Mouse (Mus musculus) heart, adult 9 months (tissue): Measurements from ENCODE around the gene Wars2.

Experiments used
- DNase-seq, 2 experiments: peaks; one replicate each; pipeline ENCODE4 v3.0.0; 2022; ENCODE audit warnings: low spot score in 2 of 2

Wars2 gene

DNA sequence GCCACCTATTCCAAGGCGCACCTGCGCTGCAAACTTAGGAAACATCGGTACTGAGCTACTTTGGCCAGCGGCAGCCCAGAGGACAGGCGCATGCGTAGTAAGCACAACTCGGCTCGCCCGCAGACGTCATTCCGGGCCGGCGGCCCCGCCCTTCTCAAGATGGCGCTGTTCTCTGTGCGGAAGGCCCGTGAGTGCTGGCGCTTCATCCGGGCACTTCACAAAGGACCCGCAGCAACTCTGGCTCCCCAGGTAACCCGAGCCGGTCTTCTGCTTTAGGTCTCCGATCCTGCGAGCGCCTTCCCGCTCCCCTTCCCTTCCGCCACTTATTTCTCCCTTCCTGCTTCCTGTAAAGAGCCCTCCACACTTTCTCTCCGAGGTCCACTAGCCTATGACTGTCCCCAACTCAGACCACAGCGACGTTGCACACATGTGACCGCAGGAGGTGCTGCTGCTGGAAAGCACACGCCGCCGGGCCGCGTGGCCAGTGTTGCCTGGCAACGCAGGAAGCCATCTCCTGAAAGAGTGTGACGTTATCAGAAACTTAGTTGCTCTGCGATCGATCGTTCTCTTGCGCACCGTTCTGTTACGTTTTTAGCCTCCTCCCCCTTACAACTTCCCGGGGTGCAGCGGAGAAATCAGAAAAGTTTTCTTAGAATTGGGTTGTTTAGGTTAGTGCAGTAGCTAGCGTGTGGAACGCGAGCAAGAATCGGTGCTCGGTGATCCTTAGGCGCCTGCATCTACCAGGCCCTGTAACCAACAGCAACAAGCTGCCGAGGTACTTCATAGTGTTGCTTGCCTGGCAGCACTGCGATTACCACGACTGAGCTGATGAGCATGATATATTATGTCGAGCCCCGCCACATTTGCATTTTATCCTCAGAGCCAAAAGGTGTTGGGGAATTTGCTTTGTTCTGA lies at the start of gene Wars2:
Gene Wars2, plus strand, starts transcription at position 129 of the 915 bp plus-strand sequence.
- peak; percentile 90 to 95 for DNase-seq

DNA sequence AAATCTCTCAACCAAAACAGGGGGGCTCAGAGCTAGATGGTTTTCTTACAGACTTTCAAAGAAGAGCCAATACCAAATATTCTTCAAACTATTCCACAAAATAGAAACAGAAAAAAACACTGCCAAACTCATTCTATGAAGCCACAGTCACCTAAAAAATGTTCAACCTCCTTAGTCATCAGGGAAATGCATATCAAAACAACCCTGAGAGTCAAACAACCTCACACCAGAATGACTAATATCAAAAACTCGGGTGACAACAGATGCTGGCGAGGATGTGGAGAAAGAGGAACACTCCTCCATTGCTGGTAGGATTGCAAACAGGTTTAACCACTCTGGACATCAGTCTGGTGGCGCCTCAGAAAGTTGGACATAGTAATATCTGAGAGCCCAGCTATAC lies 44.1 kb upstream of the Wars2 start:
- no peak for DNase-seq

DNA sequence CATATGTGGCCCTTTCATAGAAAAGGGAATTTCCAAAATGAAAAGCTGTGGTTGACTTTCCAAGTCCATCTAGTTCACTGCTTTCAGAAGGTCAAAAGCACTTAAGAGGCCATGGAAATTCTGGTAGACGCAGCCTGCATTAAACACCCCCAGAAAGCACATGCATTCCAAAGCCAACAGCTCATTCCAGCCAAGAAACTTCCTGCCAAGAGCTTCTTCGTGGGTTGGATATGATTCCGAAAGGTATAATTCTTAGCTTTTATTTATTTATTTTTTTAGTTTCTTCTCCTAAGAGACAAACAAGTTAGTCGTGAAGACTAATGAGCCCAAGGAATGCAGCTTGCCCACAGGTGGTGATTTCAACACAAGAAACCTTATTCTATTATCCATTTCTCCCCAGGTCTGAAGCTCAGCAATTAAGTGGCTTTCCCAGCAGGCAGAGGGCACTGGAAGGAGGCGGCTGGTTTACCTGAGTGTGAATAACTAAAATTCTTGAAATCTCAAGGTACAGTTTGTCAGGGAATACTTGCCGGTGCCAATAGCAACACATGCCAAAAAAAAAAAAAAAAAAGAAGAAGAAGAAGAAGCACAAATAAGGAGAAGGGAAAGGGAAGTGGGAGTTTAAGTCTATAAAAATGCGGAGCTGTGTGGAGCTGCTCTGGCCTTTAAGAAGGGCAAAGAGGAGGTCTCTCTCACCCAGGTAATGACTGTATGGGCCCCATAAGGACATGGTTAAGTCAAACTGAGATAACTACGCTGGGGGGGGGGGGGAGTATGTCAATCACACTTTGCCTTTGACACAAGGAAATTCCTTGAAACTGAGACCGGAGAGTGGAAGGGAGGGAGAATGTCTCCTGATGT lies 30.3 kb upstream of the Wars2 start:
- no peak for DNase-seq

- DNase-seq = no peak
Measured at GRCm38 (mm10) chr3:99111214-99111608, 29.7 kb upstream of the Wars2 start.

GRCm38 (mm10) chr3:99113266-99113837 lies 27.5 kb upstream of the Wars2 start:
- no peak for DNase-seq

- no peak for DNase-seq
Measured at GRCm38 (mm10) chr3:99120942-99121341, 19.9 kb upstream of the Wars2 start.

DNA sequence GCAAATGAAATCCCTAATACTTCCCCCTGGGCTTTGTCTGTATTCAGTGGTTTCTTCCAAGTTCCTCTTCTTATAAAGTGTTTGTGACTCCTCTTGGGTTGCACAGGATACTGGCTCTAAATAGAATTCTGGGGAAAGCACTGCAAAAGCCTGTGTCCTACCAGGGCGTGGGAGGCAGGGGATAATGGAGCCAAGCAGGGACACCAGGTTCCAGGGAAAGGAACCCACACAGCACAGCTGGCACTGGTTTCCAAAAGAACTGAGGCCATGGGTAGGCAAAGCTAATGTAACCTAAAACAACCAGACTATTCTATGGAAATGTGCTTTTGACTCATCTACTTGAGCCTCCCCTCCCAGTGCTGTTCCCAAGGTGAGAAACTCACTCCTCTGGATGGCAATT lies 10.3 kb upstream of the Wars2 start:
- no peak for DNase-seq

GRCm38 (mm10) chr3:99131973-99132372 lies 8.9 kb upstream of the Wars2 start:
- DNase-seq = no peak

DNA sequence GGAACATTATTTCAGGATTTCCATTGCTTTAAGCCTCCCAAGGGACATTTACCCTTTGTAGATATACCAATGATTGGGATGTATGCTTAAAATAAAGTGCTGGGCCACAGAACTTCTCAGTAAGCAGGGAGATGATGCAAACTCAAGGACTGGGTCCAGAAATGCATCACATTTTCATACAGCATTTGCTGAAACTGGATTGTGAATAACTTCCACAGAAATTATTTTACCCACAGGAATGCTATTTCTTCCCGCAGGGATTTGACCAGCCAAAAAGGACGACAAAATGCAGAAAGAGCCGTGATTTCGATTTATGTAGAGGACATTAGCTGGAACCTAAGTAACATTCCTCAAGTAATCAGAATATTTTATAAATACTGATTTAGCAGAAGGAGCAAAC lies 7.0 kb upstream of the Wars2 start:
- no peak for DNase-seq

DNA sequence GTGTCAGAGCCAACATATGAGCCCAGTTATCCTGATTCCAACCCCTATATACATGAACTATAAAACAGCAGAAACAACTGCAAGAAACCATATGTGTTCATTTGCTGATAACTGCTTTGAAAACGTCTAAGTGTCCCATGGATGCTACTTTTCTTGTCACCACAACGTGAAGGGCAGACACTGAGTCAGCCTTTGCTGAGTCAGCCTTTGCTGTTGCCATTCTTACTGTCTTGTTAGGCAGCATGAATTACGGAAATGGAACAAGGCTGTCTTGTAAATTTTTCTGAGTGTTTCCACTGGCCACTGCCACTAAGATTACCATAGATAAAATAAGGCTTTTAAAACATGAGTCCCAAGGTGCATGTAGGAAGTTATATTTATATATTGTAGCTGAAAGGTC lies 7.0 kb downstream of the Wars2 start:
- no peak for DNase-seq

DNA sequence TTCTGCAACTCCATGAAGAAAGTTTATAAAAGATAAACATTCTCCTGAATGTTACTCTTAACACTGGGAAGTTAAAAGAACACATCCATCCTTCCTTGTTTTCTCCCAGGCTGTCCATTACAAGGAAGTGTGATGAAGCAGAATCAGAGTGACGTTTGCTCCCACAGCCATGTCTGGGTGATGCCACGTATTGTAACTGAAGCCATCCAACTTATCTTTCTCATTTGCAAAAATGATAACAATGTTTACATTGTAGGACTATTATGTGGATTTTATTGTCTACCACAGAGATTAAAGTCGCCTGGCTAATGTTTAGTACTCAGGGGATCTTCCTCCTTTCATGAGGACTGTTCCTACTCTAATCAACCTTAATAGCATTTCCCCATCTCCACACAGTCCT lies 8.2 kb downstream of the Wars2 start:
- DNase-seq = no peak

DNA sequence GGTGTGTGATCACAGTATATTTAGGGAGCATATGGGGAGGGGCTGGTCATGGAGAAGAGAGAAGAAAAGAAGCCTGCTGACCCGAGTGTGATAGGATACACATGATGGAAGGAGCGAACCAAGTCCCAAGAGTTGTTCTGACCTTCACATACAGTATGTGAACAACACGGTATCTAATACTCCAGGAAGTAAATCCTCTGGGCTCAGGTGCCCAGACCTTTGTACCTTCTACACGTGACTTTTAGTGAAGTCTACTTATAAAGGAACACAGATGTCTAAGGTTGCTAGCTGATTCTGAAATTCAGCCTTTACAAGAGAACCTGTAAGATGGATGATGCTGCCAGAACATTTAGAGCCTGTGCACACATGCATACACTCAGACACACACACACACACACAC lies 15.4 kb downstream of the Wars2 start:
- no peak for DNase-seq

DNA sequence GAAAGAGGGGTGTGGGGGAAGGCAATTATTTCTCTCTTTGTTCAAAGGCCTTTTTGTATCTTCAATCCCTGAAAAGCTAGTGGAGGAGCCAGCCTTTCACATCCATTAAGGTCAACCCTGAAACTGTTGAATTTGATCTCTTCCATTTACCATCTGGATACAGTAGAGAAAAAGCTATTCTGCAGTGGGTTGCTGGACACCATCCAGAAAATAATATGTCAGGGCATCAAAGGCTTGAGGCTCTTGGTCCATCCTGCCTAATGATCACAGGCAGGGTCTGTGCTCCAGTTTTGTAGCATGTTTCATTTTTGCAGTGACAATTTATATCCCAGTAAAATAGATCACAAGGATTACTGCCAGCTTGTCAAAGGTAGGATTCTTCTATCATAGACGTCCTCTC lies 16.1 kb downstream of the Wars2 start:
- no peak for DNase-seq

DNA sequence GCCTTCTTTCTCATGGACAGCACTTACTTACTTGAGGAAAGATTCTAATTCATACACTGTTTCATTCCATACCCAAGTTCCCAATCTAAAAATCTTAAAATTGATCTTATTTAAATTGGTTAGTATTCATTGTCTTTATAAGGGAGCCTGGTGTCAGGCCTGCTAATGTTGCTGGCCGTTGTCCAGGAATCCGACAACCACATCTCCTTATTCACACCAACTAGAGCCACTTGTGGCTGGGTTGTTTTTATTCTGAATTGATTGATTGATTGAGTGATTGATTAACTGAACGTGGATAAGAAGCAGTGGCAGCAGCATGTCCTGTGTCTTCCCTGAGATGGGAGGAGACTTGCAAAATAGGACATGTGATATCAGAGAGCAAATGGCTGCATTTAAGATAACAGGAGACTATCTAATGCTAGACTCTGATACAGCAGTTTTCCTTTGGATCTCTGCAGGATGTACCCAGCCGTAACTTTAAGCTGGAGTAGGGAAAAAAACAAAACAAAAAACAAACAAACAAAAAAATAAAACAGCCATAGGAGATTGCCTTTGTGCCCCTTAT lies 16.7 kb downstream of the Wars2 start:
- DNase-seq = no peak

- no peak for DNase-seq
Measured at GRCm38 (mm10) chr3:99160016-99160415, 19.1 kb downstream of the Wars2 start.

DNA sequence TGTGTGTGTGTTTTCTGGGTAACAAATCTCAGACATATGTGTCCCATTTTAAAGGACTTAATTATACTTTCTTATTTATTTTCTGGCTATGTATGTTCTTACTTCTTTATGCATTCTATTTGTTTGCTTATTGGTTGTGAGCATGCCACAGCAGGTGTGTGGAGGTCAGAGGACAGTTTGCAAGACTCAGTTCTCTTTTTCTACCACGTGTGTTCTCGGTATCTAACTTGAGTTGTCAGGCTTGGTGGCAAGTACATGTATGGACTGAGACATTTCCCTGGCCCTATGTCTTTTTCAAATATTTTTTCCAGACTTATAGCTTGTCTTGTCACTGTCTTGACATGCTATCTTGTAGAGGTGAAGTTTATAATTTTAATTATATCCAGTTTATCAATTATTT lies 21.3 kb downstream of the Wars2 start:
- no peak for DNase-seq

- no peak for DNase-seq
Measured at GRCm38 (mm10) chr3:99167734-99168133, 26.9 kb downstream of the Wars2 start.

DNA sequence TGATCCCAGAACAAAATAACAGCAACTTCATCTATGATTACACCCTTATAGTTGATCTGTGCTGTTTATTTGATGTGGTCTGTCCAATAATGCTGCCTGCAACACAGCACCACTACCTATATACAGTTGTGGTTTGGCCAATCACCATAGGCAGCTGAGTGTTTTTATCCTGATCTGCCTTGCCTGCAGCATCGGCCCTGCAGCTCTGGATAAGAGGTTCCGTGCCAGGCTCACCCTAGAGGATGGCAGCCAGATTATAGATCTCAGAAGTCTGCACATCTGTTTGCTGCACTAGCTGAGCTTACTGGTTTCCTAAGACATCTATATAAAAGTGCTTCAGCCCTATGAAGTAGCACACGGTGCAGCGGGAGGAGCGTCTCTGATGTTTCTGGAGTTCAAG lies 32.3 kb downstream of the Wars2 start:
- DNase-seq = no peak

GRCm38 (mm10) chr3:99174658-99175304 lies 33.9 kb downstream of the Wars2 start:
- no peak for DNase-seq

- no peak for DNase-seq
Measured at GRCm38 (mm10) chr3:99183355-99184016, 42.6 kb downstream of the Wars2 start.

GRCm38 (mm10) chr3:99184373-99184772 lies 43.5 kb downstream of the Wars2 start:
- peak in 1 of 2 experiments; percentile 5 for DNase-seq
